Mouse (Mus musculus) induced T-regulatory cell, adult 2 months (primary cell): Measurements from ENCODE around the gene Sh3bgrl3.

Experiments used
- DNase-seq: peaks from one replicate; pipeline ENCODE4 v3.0.0-alpha.2; 2012; ENCODE audit warnings: low read depth

Gene Sh3bgrl3

DNA sequence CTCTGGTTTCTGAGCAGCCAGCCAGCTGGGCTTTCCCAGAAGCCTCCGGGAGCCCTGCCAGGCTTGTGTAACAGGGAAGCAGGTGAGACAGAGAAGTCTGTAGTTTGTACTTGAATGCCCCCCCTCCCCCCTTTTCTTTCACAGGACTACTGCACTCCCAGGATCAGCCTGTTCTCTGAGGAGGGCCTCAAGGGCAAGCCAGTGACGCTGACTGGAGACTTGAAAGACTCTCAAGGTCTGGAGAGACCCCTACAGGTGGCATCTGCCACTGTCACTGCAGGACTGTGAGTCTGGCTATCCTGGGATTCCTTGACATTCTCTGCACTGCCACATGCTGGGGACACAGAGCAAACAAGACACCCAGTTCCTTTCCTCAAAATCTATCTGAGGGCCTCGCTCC lies 49.9 kb downstream of the Sh3bgrl3 start:
- peak; percentile 81 for DNase-seq
